Comparison of ENCODE assay signal across 25 mouse cellular contexts in genomic region chr13:88833732-88834131, GRCm38 (mm10). TPM values are rescaled to one million over a fixed set of nuclear protein-coding genes. Genes with fewer than 3 reads are reported as not detected.
A peak's percentile ranks its signal among the peaks of the same experiment; 100 is the strongest.
DNase-seq lines count a peak whose midpoint lies in the region; ATAC-seq and TF ChIP-seq lines count a peak whose summit lies in the region.
"Had no signal": no experiment of that assay in that cellular context is flagged by ENCODE, and none has a peak within 500 bp of the region (broad histone marks: within the 10 kb centered on the region; RNA-seq: fewer than 3 reads in every experiment).

No protein-coding gene starts in this region.

- ATAC-seq in midbrain, embryonic 11.5 days (ENCODE audit: low FRiP score): no peak
- no peak for ATAC-seq in hindbrain, embryonic 12.5 days (ENCODE audit: low FRiP score)
- ATAC-seq: activated CD4-positive, CD25-positive, alpha-beta regulatory T cell, adult 4 months; CD4-positive, CD25-positive, alpha-beta regulatory T cell, adult 4 months; Patski had no signal

- H3K27ac ChIP-seq in midbrain, embryonic 11.5 days (ENCODE audit: low read depth, low read length): no peak overlapping the region
- H3K27ac ChIP-seq in midbrain, embryonic 10.5 days (replicated peaks): no peak overlapping the region
- H3K27ac ChIP-seq in CH12.LX (ENCODE audit: insufficient read depth, low read depth) (no peak overlapping the region), MEL (ENCODE audit: control insufficient read depth, low read depth, low read length) (no peak overlapping the region)
- H3K27ac ChIP-seq in hindbrain, embryonic 12.5 days: no peak overlapping the region

- TF ChIP-seq POLR2A in CH12.LX (IDR thresholded peaks at IDR 0.05; ENCODE audit: low read depth, low read length) (no peak), MEL (IDR thresholded peaks at IDR 0.05; ENCODE audit: control insufficient read depth in 1 of 2, insufficient read depth in 1 of 2, low read depth in 1 of 2, low read length in 2 of 2, poor library complexity in 1 of 2) (no peak)

- in situ Hi-C loops in CH12.LX (cut with MboI; ENCODE audit: low pct_ligation_motif_present, low pct_unique_long_range_greater_than_20kb, low sequenced_read_pairs): no loop called here

- WGBS in midbrain, embryonic 11.5 days: 88% methylated on average over 1 of the region's 1 CpGs
- 86% methylated on average over 1 of the region's 1 CpGs for WGBS in midbrain, embryonic 10.5 days
- 95% methylated on average over 1 of the region's 1 CpGs for WGBS in hindbrain, embryonic 12.5 days

- no peaks in the 10 kb centered on the region for H3K27me3 ChIP-seq in midbrain, embryonic 11.5 days (ENCODE audit: control insufficient read depth, insufficient read depth, low read length)
- H3K27me3 ChIP-seq in midbrain, embryonic 10.5 days (ENCODE audit: low read depth, poor library complexity, severe bottlenecking): no peaks in the 10 kb centered on the region
- H3K27me3 ChIP-seq in CH12.LX (replicated peaks) (no peaks in the 10 kb centered on the region), MEL (ENCODE audit: control insufficient read depth in 1 of 2, insufficient read depth in 2 of 2, low read length in 2 of 2) (no peaks in the 10 kb centered on the region)
- H3K27me3 ChIP-seq in hindbrain, embryonic 12.5 days: no peaks in the 10 kb centered on the region
- H3K27me3 ChIP-seq: Patski had no signal

- no peak overlapping the region for H3K4me2 ChIP-seq in midbrain, embryonic 11.5 days
- no peak overlapping the region for H3K4me2 ChIP-seq in CH12.LX (ENCODE audit: insufficient read depth, low read depth, poor library complexity, severe bottlenecking)
- H3K4me2 ChIP-seq in hindbrain, embryonic 12.5 days (replicated peaks): no peak overlapping the region

- H3K4me1 ChIP-seq in midbrain, embryonic 11.5 days (ENCODE audit: control insufficient read depth, insufficient read depth, low read length): no peaks in the 10 kb centered on the region
- no peaks in the 10 kb centered on the region for H3K4me1 ChIP-seq in midbrain, embryonic 10.5 days
- H3K4me1 ChIP-seq in CH12.LX (ENCODE audit: control insufficient read depth in 1 of 2, insufficient read depth in 2 of 2) (peaks cover 0 to 6% of the 10 kb centered on the region in 2 experiments; a peak in 1 of 4 replicates), MEL (ENCODE audit: control insufficient read depth in 1 of 2, insufficient read depth in 2 of 2, low read length in 2 of 2) (0 out of 4 replicates have a peak, but pooled peaks cover 0 to 3% of the 10 kb centered on the region in 2 experiments)
- H3K4me1 ChIP-seq in hindbrain, embryonic 12.5 days: no peaks in the 10 kb centered on the region

- TF ChIP-seq CTCF in CH12.LX (conservative IDR thresholded peaks at IDR 0.05 in 1 of 2, IDR thresholded peaks at IDR 0.05 in 1 of 2; ENCODE audit: low read depth in 2 of 2, low read length in 2 of 2) (no peak), MEL (IDR thresholded peaks at IDR 0.05 in 2 of 3, conservative IDR thresholded peaks at IDR 0.05 in 1 of 3; ENCODE audit: control insufficient read depth in 1 of 3, insufficient read depth in 1 of 3, low read depth in 2 of 3, low read length in 3 of 3, poor library complexity in 1 of 3, severe bottlenecking in 1 of 3) (no peak)

- DNase-seq in midbrain, embryonic 11.5 days (ENCODE audit: low spot score, missing footprints): peak; percentile 23
- DNase-seq in midbrain, embryonic 10.5 days (ENCODE audit: low spot score): no peak
- DNase-seq in 416B (ENCODE audit: low read depth) (peak; percentile 60), CH12.LX (ENCODE audit: extremely low read depth) (peak; percentile 31), MEL (ENCODE audit: low read depth, low spot score) (peak; percentile 28), adipocyte (ENCODE audit: low spot score) (no peak)
- DNase-seq in cerebellum, adult 11 months: no peak
- DNase-seq: adrenal gland, adult 2 months; adrenal gland, adult 8-10 months; adrenal gland, postnatal 10 days; adrenal gland, postnatal 14 days; adrenal gland, postnatal 25 days; adrenal gland, postnatal 36 days; B cell, adult 2 months; cerebellum, adult 11-12 months; cerebellum, adult 18-20 months; cerebellum, adult 2 months; cerebellum, adult 8-10 months; cerebellum, adult 9-10 months; cerebellum, adult 9-11 months had no signal

- no peak for TF ChIP-seq RAD21 in CH12.LX (IDR thresholded peaks at IDR 0.05; ENCODE audit: low read depth, low read length)
- TF ChIP-seq RAD21 in MEL (IDR thresholded peaks at IDR 0.05; ENCODE audit: low read depth, low read length): no peak

- H3K4me3 ChIP-seq in midbrain, embryonic 11.5 days (ENCODE audit: low read depth, low read length): no peak overlapping the region
- H3K4me3 ChIP-seq in midbrain, embryonic 10.5 days: no peak overlapping the region
- H3K4me3 ChIP-seq in CH12.LX (replicated peaks in 1 of 3; ENCODE audit: low read depth in 2 of 3, low read length in 2 of 3, poor library complexity in 1 of 3) (no peak overlapping the region), MEL (ENCODE audit: control insufficient read depth in 1 of 2, insufficient read depth in 1 of 2, low read depth in 2 of 2, low read length in 2 of 2) (no peak overlapping the region)
- H3K4me3 ChIP-seq in hindbrain, embryonic 12.5 days: no peak overlapping the region

- H3K36me3 ChIP-seq in midbrain, embryonic 11.5 days (ENCODE audit: control insufficient read depth, insufficient read depth, low read length): no peaks in the 10 kb centered on the region
- H3K36me3 ChIP-seq in midbrain, embryonic 10.5 days: no peaks in the 10 kb centered on the region
- no peaks in the 10 kb centered on the region for H3K36me3 ChIP-seq in CH12.LX (replicated peaks in 1 of 2; ENCODE audit: control insufficient read depth in 1 of 2, insufficient read depth in 1 of 2, low read length in 1 of 2)
- H3K36me3 ChIP-seq in MEL (ENCODE audit: control insufficient read depth in 1 of 2, insufficient read depth in 2 of 2, low read length in 2 of 2): no peaks in the 10 kb centered on the region
- H3K36me3 ChIP-seq in hindbrain, embryonic 12.5 days: no peaks in the 10 kb centered on the region
- H3K36me3 ChIP-seq: G1E had no signal

- dilution Hi-C loops in CH12.LX (cut with MboI; ENCODE audit: extremely low pct_ligation_motif_present, extremely low pct_unique_long_range_greater_than_20kb, low sequenced_read_pairs): no loop called here

- no peak overlapping the region for H3K9ac ChIP-seq in midbrain, embryonic 11.5 days (ENCODE audit: low read length)
- no peak overlapping the region for H3K9ac ChIP-seq in CH12.LX (ENCODE audit: insufficient read depth, low read depth)
- H3K9ac ChIP-seq in MEL (ENCODE audit: control insufficient read depth, low read depth, low read length, poor library complexity, severe bottlenecking): no peak overlapping the region
- H3K9ac ChIP-seq in hindbrain, embryonic 12.5 days: no peak overlapping the region

- H3K79me2 ChIP-seq in CH12.LX (replicated peaks; ENCODE audit: control insufficient read depth, extremely low read depth, insufficient read depth, poor library complexity, severe bottlenecking) (no peaks in the 10 kb centered on the region), MEL (ENCODE audit: control insufficient read depth, insufficient read depth, low read length, poor library complexity) (no peaks in the 10 kb centered on the region)

- no peaks in the 10 kb centered on the region for H3K9me3 ChIP-seq in midbrain, embryonic 11.5 days (ENCODE audit: control insufficient read depth, low read length)
- no peaks in the 10 kb centered on the region for H3K9me3 ChIP-seq in midbrain, embryonic 10.5 days (replicated peaks)
- H3K9me3 ChIP-seq in CH12.LX (replicated peaks; ENCODE audit: low read length): no peaks in the 10 kb centered on the region
- no peaks in the 10 kb centered on the region for H3K9me3 ChIP-seq in MEL (replicated peaks; ENCODE audit: insufficient read depth, low read length)
- H3K9me3 ChIP-seq in hindbrain, embryonic 12.5 days (replicated peaks): no peaks in the 10 kb centered on the region

- TF ChIP-seq EP300 in CH12.LX (IDR thresholded peaks at IDR 0.05; ENCODE audit: low read length) (no peak), MEL (IDR thresholded peaks at IDR 0.05; ENCODE audit: low read depth in 1 of 2, low read length in 2 of 2) (peak in 1 of 2 experiments; percentile 22; a peak in 1 of 4 replicates)

TF ChIP-seq in CH12.LX, 34 proteins besides CTCF, POLR2A, EP300 and RAD21:
- no peak for TF ChIP-seq MAX (IDR thresholded peaks at IDR 0.05; ENCODE audit: low read length)
- no peak for TF ChIP-seq ZMIZ1 (IDR thresholded peaks at IDR 0.05; ENCODE audit: low read depth, low read length)
- no peak for TF ChIP-seq MAFK (IDR thresholded peaks at IDR 0.05; ENCODE audit: insufficient replicate concordance, low read length)
- TF ChIP-seq BHLHE40 (IDR thresholded peaks at IDR 0.05; ENCODE audit: low read depth, low read length): no peak

TF ChIP-seq in MEL, 35 proteins besides CTCF, POLR2A, EP300 and RAD21:
- TF ChIP-seq GATA1 (IDR thresholded peaks at IDR 0.05; ENCODE audit: low read depth, low read length) (peak; percentile 31; the same call in 1 of the 2 replicates), MEF2A (IDR thresholded peaks at IDR 0.05; ENCODE audit: extremely low read depth, insufficient replicate concordance, low read depth, low read length, poor library complexity, severe bottlenecking) (no peak), MAFK (IDR thresholded peaks at IDR 0.05; ENCODE audit: borderline replicate concordance, low read depth, low read length) (no peak), TAL1 (IDR thresholded peaks at IDR 0.05; ENCODE audit: low read length) (no peak), BHLHE40 (IDR thresholded peaks at IDR 0.05; ENCODE audit: borderline replicate concordance, low read depth, low read length) (no peak), RCOR1 (IDR thresholded peaks at IDR 0.05; ENCODE audit: low read depth, low read length) (peak; percentile 51; the same call in 1 of the 2 replicates)

RNA-seq across cellular contexts. Expression of gene Edil3, which starts 12.5 kb away (rescaled TPM):
- 36.3 and 44.0 TPM in 2 replicates for polyA plus RNA-seq in midbrain, embryonic 11.5 days (2014; fragmentation: Nextera tagmentation; extraction: Ambion mirVana)
- 17.5 and 25.4 TPM in 2 replicates for polyA plus RNA-seq in midbrain, embryonic 10.5 days (2016; fragmentation: Nextera tagmentation; extraction: Ambion mirVana)
- total RNA-seq in CH12.LX (2012; rRNA removed): not detected in 2 replicates
- total RNA-seq in CH12.LX (2014; rRNA removed): not detected in 2 replicates
- not detected in 2 replicates for polyA plus RNA-seq in CH12.LX (2012; ENCODE audit: insufficient read length, low read depth)
- not detected in 2 replicates for total RNA-seq in MEL (2012; rRNA removed)
- not detected for polyA plus RNA-seq in MEL (2012; ENCODE audit: insufficient read depth in 1 of 2, insufficient read length in 2 of 2, low read depth in 1 of 2, low replicate concordance in 2 of 2, missing spikeins in 1 of 2)
- polyA plus RNA-seq in hindbrain, embryonic 12.5 days (2016; fragmentation: Nextera tagmentation; extraction: Ambion mirVana): 48.4 and 55.5 TPM in 2 replicates
- polyA plus RNA-seq: G1E, Patski had no signal

Comparison
In these comparisons a context has a peak if more than half of its experiments do, and no peak if none do; other contexts are left out.
1. DNase-seq: peak in midbrain, embryonic 11.5 days (single experiment), 416B (single experiment), CH12.LX (single experiment) and MEL (single experiment); none in midbrain, embryonic 10.5 days (single experiment), cerebellum, adult 11 months (single experiment) and adipocyte (single experiment).
2. RNA of gene Edil3, which starts 12.5 kb away (polyA plus RNA-seq): 48.4 to 55.5 TPM in hindbrain, embryonic 12.5 days, 36.3 to 44.0 TPM in midbrain, embryonic 11.5 days and 17.5 to 25.4 TPM in midbrain, embryonic 10.5 days; not detected in CH12.LX and not detected in MEL; every median in the first group is over 10 times any median in the second.